Mouse (Mus musculus): Measurements from ENCODE around the gene Ifnb1. TPM values are rescaled to one million over a fixed set of nuclear protein-coding genes. Genes with fewer than 3 reads are reported as not detected.

Gene Ifnb1
- total RNA-seq, 2 experiments from 2014 or later: not detected

GRCm38 (mm10) chr4:88514403-88514802 is 8.2 kb downstream of the Ifnb1 start:
- peak; percentile 83 for ATAC-seq (replicated peaks; ENCODE audit: low FRiP score, low TSS enrichment, poor library complexity, severe bottlenecking)

- ATAC-seq (replicated peaks; ENCODE audit: low FRiP score, low TSS enrichment, poor library complexity, severe bottlenecking): peak; percentile 80
Observed at GRCm38 (mm10) chr4:88513743-88514142, 8.8 kb downstream of the Ifnb1 start.

GRCm38 (mm10) chr4:88503753-88504152 is 18.8 kb downstream of the Ifnb1 start:
- ATAC-seq (replicated peaks; ENCODE audit: low FRiP score, low TSS enrichment, poor library complexity, severe bottlenecking): no peak

GRCm38 (mm10) chr4:88501247-88501646 is 21.3 kb downstream of the Ifnb1 start:
- ATAC-seq (replicated peaks; ENCODE audit: low FRiP score, low TSS enrichment, poor library complexity, severe bottlenecking): no peak

GRCm38 (mm10) chr4:88496321-88497018 is 26.1 kb downstream of the Ifnb1 start:
- ATAC-seq (replicated peaks; ENCODE audit: low FRiP score, low TSS enrichment, poor library complexity, severe bottlenecking): no peak

- ATAC-seq (replicated peaks; ENCODE audit: low FRiP score, low TSS enrichment, poor library complexity, severe bottlenecking): no peak
Observed at GRCm38 (mm10) chr4:88489622-88490021, 33.0 kb downstream of the Ifnb1 start.

GRCm38 (mm10) chr4:88488107-88488506 is 34.5 kb downstream of the Ifnb1 start:
- ATAC-seq (replicated peaks; ENCODE audit: low FRiP score, low TSS enrichment, poor library complexity, severe bottlenecking): no peak

- no peak for ATAC-seq (replicated peaks; ENCODE audit: low FRiP score, low TSS enrichment, poor library complexity, severe bottlenecking)
Observed at GRCm38 (mm10) chr4:88480130-88480529, 42.4 kb downstream of the Ifnb1 start.

- ATAC-seq (replicated peaks; ENCODE audit: low FRiP score, low TSS enrichment, poor library complexity, severe bottlenecking): no peak
Observed at GRCm38 (mm10) chr4:88478809-88479186, 43.8 kb downstream of the Ifnb1 start.

GRCm38 (mm10) chr4:88478177-88478808 is 44.3 kb downstream of the Ifnb1 start:
- no peak for ATAC-seq (replicated peaks; ENCODE audit: low FRiP score, low TSS enrichment, poor library complexity, severe bottlenecking)

- ATAC-seq (replicated peaks; ENCODE audit: low FRiP score, low TSS enrichment, poor library complexity, severe bottlenecking): no peak
Observed at GRCm38 (mm10) chr4:88476511-88477210, 45.9 kb downstream of the Ifnb1 start.

GRCm38 (mm10) chr4:88476084-88476483 is 46.5 kb downstream of the Ifnb1 start:
- ATAC-seq (replicated peaks; ENCODE audit: low FRiP score, low TSS enrichment, poor library complexity, severe bottlenecking): no peak

Other genes with a start within 250 kb of the Ifnb1 start
- gene Hacd4, start 83.8 kb downstream of the Ifnb1 start, total RNA-seq (2014; fragmentation: Nextera tagmentation): 1.8 TPM in 1 of 2 replicates, not detected in the other
- gene Hacd4, start 83.8 kb downstream of the Ifnb1 start, total RNA-seq (2017): 0.23 and 2.1 TPM in 2 replicates
- gene Ifna15, start 35.5 kb upstream of the Ifnb1 start, total RNA-seq (2014; fragmentation: Nextera tagmentation): not detected in 2 replicates
- not detected in 2 replicates for gene Ifna15, start 35.5 kb upstream of the Ifnb1 start, total RNA-seq (2017)
- not detected in 2 replicates for gene Ifna14, start 49.0 kb upstream of the Ifnb1 start, total RNA-seq (2014; fragmentation: Nextera tagmentation)
- gene Ifna14, start 49.0 kb upstream of the Ifnb1 start, total RNA-seq (2017): not detected in 2 replicates
- not detected in 2 replicates for gene Ifna9, start 69.6 kb upstream of the Ifnb1 start, total RNA-seq (2014; fragmentation: Nextera tagmentation)
- not detected in 2 replicates for gene Ifna9, start 69.6 kb upstream of the Ifnb1 start, total RNA-seq (2017)
- gene Ifna12, start 80.6 kb upstream of the Ifnb1 start, total RNA-seq (2014; fragmentation: Nextera tagmentation): not detected in 2 replicates
- not detected in 2 replicates for gene Ifna12, start 80.6 kb upstream of the Ifnb1 start, total RNA-seq (2017)
- not detected in 2 replicates for gene C87499, start 111.6 kb upstream of the Ifnb1 start, total RNA-seq (2014; fragmentation: Nextera tagmentation)
- not detected in 2 replicates for gene C87499, start 111.6 kb upstream of the Ifnb1 start, total RNA-seq (2017)
- gene Ifna13, start 121.7 kb upstream of the Ifnb1 start, total RNA-seq (2014; fragmentation: Nextera tagmentation): not detected in 2 replicates
- not detected in 2 replicates for gene Ifna13, start 121.7 kb upstream of the Ifnb1 start, total RNA-seq (2017)
- not detected in 2 replicates for gene Ifna16, start 154.2 kb upstream of the Ifnb1 start, total RNA-seq (2014; fragmentation: Nextera tagmentation)
- gene Ifna16, start 154.2 kb upstream of the Ifnb1 start, total RNA-seq (2017): not detected in 2 replicates
- gene Ifna2, start 161.1 kb upstream of the Ifnb1 start, total RNA-seq (2014; fragmentation: Nextera tagmentation): not detected in 2 replicates
- not detected in 2 replicates for gene Ifna2, start 161.1 kb upstream of the Ifnb1 start, total RNA-seq (2017)
- gene Ifnab, start 168.6 kb upstream of the Ifnb1 start, total RNA-seq (2014; fragmentation: Nextera tagmentation): not detected in 2 replicates
- not detected in 2 replicates for gene Ifnab, start 168.6 kb upstream of the Ifnb1 start, total RNA-seq (2017)
- not detected in 2 replicates for gene Gm26566, start 199.0 kb upstream of the Ifnb1 start, total RNA-seq (2014; fragmentation: Nextera tagmentation)
- gene Gm26566, start 199.0 kb upstream of the Ifnb1 start, total RNA-seq (2017): 1.1 and 1.5 TPM in 2 replicates
- 37.1 and 50.0 TPM in 2 replicates for gene Klhl9, start 199.7 kb upstream of the Ifnb1 start, total RNA-seq (2014; fragmentation: Nextera tagmentation)
- 67.3 and 88.5 TPM in 2 replicates for gene Klhl9, start 199.7 kb upstream of the Ifnb1 start, total RNA-seq (2017)
- gene Gm13271, start 232.1 kb upstream of the Ifnb1 start, total RNA-seq (2014; fragmentation: Nextera tagmentation): not detected in 2 replicates
- gene Gm13271, start 232.1 kb upstream of the Ifnb1 start, total RNA-seq (2017): not detected in 2 replicates
- gene Gm13283, start 237.3 kb upstream of the Ifnb1 start, total RNA-seq (2014; fragmentation: Nextera tagmentation): not detected in 2 replicates
- not detected in 2 replicates for gene Gm13283, start 237.3 kb upstream of the Ifnb1 start, total RNA-seq (2017)

Data from megakaryocyte-erythroid progenitor cell, adult 5-6 weeks (primary cell).